ENCODE assay signal across 18 mouse cellular contexts in genomic region chr3:129880925-129881593, GRCm38 (mm10). TPM values are rescaled to one million over a fixed set of nuclear protein-coding genes. Genes with fewer than 3 reads are reported as not detected.
A peak's percentile ranks its signal among the peaks of the same experiment; 100 is the strongest.
DNase-seq lines count a peak whose midpoint lies in the region; ATAC-seq and TF ChIP-seq lines count a peak whose summit lies in the region.
"Had no signal": no experiment of that assay in that cellular context is flagged by ENCODE, and none has a peak within 500 bp of the region (broad histone marks: within the 10 kb centered on the region; RNA-seq: fewer than 3 reads in every experiment).

No protein-coding gene starts in this region.

- H3K4me1 ChIP-seq in heart, embryonic 11.5 days (ENCODE audit: control insufficient read depth, insufficient read depth, low read length) = peaks cover 10% of the 10 kb centered on the region
- H3K4me1 ChIP-seq in heart, embryonic 12.5 days (replicated peaks) = peaks cover 23% of the 10 kb centered on the region
- peaks cover 64% of the 10 kb centered on the region for H3K4me1 ChIP-seq in G1E (ENCODE audit: insufficient read depth, low read depth, low read length)
- H3K4me1 ChIP-seq in embryonic facial prominence, embryonic 10.5 days = peaks cover 21% of the 10 kb centered on the region
- 0 out of 2 replicates have a peak, but pooled peaks cover 3% of the 10 kb centered on the region for H3K4me1 ChIP-seq in forebrain, embryonic 14.5 days (ENCODE audit: control insufficient read depth, insufficient read depth, low read length)

- TF ChIP-seq CTCF in G1E (IDR thresholded peaks at IDR 0.05; ENCODE audit: low read depth, low read length) = no peak

- no peak overlapping the region for H3K9ac ChIP-seq in heart, embryonic 11.5 days (ENCODE audit: low read depth, low read length)
- H3K9ac ChIP-seq in heart, embryonic 12.5 days = no peak overlapping the region
- no peak overlapping the region for H3K9ac ChIP-seq in forebrain, embryonic 14.5 days (ENCODE audit: low read length)
- H3K9ac ChIP-seq: lung, embryonic 15.5 days had no signal

- peak; percentile 25 for DNase-seq in G1E (ENCODE audit: low spot score)
- peak; percentile 77 for DNase-seq in liver
- DNase-seq in spleen, postnatal 4 days (ENCODE audit: low spot score in 2 of 2) = peak; percentile 36 to 68
- no peak for DNase-seq in adrenal gland, postnatal 14 days
- no peak for DNase-seq in embryonic facial prominence, embryonic 10.5 days (ENCODE audit: low spot score)
- no peak for DNase-seq in forebrain, embryonic 14.5 days (ENCODE audit: low spot score)
- DNase-seq: gastrocnemius, postnatal 14 days; heart, postnatal 14 days; kidney, postnatal 4 days had no signal

- 0 out of 2 replicates have a peak overlapping the region, but pooled peaks have one; percentile 29 for H3K27ac ChIP-seq in heart, embryonic 11.5 days (ENCODE audit: low read depth, low read length)
- H3K27ac ChIP-seq in heart, embryonic 12.5 days (ENCODE audit: poor library complexity, severe bottlenecking) = no peak overlapping the region
- no peak overlapping the region for H3K27ac ChIP-seq in embryonic facial prominence, embryonic 10.5 days (replicated peaks)
- H3K27ac ChIP-seq in forebrain, embryonic 14.5 days (ENCODE audit: low read depth, low read length) = no peak overlapping the region
- H3K27ac ChIP-seq: left cerebral cortex, adult 2 months; lung, embryonic 15.5 days; stomach, postnatal 0 days had no signal

- no peaks in the 10 kb centered on the region for H3K9me3 ChIP-seq in heart, embryonic 11.5 days (replicated peaks; ENCODE audit: control insufficient read depth, low read length)
- H3K9me3 ChIP-seq in heart, embryonic 12.5 days (replicated peaks) = no peaks in the 10 kb centered on the region
- H3K9me3 ChIP-seq in G1E (replicated peaks) = no peaks in the 10 kb centered on the region
- H3K9me3 ChIP-seq in embryonic facial prominence, embryonic 10.5 days = no peaks in the 10 kb centered on the region
- H3K9me3 ChIP-seq in forebrain, embryonic 14.5 days (replicated peaks; ENCODE audit: control insufficient read depth, low read length) = no peaks in the 10 kb centered on the region
- H3K9me3 ChIP-seq: lung, embryonic 15.5 days had no signal

- no peak for ATAC-seq in heart, embryonic 11.5 days (replicated peaks; ENCODE audit: insufficient number of reproducible peaks, low FRiP score, low TSS enrichment)
- no peak for ATAC-seq in heart, embryonic 12.5 days (ENCODE audit: insufficient number of reproducible peaks, low FRiP score)
- peak; percentile 71 for ATAC-seq in G1E (ENCODE audit: extremely low read depth, insufficient number of reproducible peaks, low FRiP score, poor library complexity, severe bottlenecking)
- no peak for ATAC-seq in forebrain, embryonic 14.5 days
- ATAC-seq: intestine, embryonic 16.5 days; midbrain, embryonic 16.5 days had no signal

- no peaks in the 10 kb centered on the region for H3K27me3 ChIP-seq in heart, embryonic 11.5 days (ENCODE audit: control insufficient read depth, insufficient read depth, low read length)
- H3K27me3 ChIP-seq in heart, embryonic 12.5 days (replicated peaks) = 0 out of 2 replicates have a peak, but pooled peaks cover 6% of the 10 kb centered on the region
- H3K27me3 ChIP-seq in G1E (ENCODE audit: insufficient read depth, low read length) = no peaks in the 10 kb centered on the region
- H3K27me3 ChIP-seq in embryonic facial prominence, embryonic 10.5 days (replicated peaks; ENCODE audit: low read depth, poor library complexity, severe bottlenecking) = peaks cover 8% of the 10 kb centered on the region; the same call in 1 of the 2 replicates
- H3K27me3 ChIP-seq in forebrain, embryonic 14.5 days (replicated peaks; ENCODE audit: control insufficient read depth, insufficient read depth, low read length) = no peaks in the 10 kb centered on the region
- H3K27me3 ChIP-seq: lung, embryonic 15.5 days had no signal

- no peak overlapping the region for H3K4me2 ChIP-seq in heart, embryonic 11.5 days
- H3K4me2 ChIP-seq in heart, embryonic 12.5 days = no peak overlapping the region
- H3K4me2 ChIP-seq in forebrain, embryonic 14.5 days (ENCODE audit: low read length) = no peak overlapping the region
- H3K4me2 ChIP-seq: lung, embryonic 15.5 days had no signal

- WGBS in heart, embryonic 11.5 days (ENCODE audit: insufficient replicate concordance) = 52% methylated on average over 8 of the region's 8 CpGs
- 46% methylated on average over 8 of the region's 8 CpGs for WGBS in heart, embryonic 12.5 days
- WGBS in embryonic facial prominence, embryonic 10.5 days = 71% methylated on average over 8 of the region's 8 CpGs
- WGBS in forebrain, embryonic 14.5 days = 92% methylated on average over 8 of the region's 8 CpGs

- no peaks in the 10 kb centered on the region for H3K36me3 ChIP-seq in heart, embryonic 11.5 days (ENCODE audit: control insufficient read depth, insufficient read depth, low read length)
- no peaks in the 10 kb centered on the region for H3K36me3 ChIP-seq in heart, embryonic 12.5 days
- H3K36me3 ChIP-seq in G1E (replicated peaks) = peaks cover 40% of the 10 kb centered on the region
- no peaks in the 10 kb centered on the region for H3K36me3 ChIP-seq in embryonic facial prominence, embryonic 10.5 days (replicated peaks)
- H3K36me3 ChIP-seq in forebrain, embryonic 14.5 days (ENCODE audit: control insufficient read depth, insufficient read depth, low read length) = no peaks in the 10 kb centered on the region
- H3K36me3 ChIP-seq: lung, embryonic 15.5 days had no signal

- no peak overlapping the region for H3K4me3 ChIP-seq in heart, embryonic 11.5 days (ENCODE audit: low read depth, low read length)
- H3K4me3 ChIP-seq in heart, embryonic 12.5 days = no peak overlapping the region
- H3K4me3 ChIP-seq in G1E (ENCODE audit: low read depth, low read length) = peak overlapping the region; percentile 63
- no peak overlapping the region for H3K4me3 ChIP-seq in embryonic facial prominence, embryonic 10.5 days
- H3K4me3 ChIP-seq in forebrain, embryonic 14.5 days (ENCODE audit: low read depth, low read length) = no peak overlapping the region
- H3K4me3 ChIP-seq: left cerebral cortex, adult 2 months; lung, embryonic 15.5 days had no signal

RNA-seq across cellular contexts. Expression of gene Pla2g12a, which starts 2.7 kb away (rescaled TPM):
- 58.8 and 61.0 TPM in 2 replicates for polyA plus RNA-seq in heart, embryonic 11.5 days (2014; fragmentation: Nextera tagmentation; extraction: Ambion mirVana)
- 63.3 and 66.1 TPM in 2 replicates for polyA plus RNA-seq in heart, embryonic 12.5 days (2016; fragmentation: Nextera tagmentation; extraction: Ambion mirVana)
- total RNA-seq in G1E (2014; fragmentation: Nextera tagmentation) (40.8 and 45.9 TPM in 2 replicates), G1E (2017) (77.4 and 97.4 TPM in 2 replicates)
- 145 and 196 TPM in 2 replicates for polyA plus RNA-seq in G1E (2012)
- total RNA-seq in adrenal gland, postnatal 14 days (2021) = 56.0 and 62.7 TPM in 2 replicates
- polyA plus RNA-seq in embryonic facial prominence, embryonic 10.5 days (2016; fragmentation: Nextera tagmentation; extraction: Ambion mirVana) = 25.5 and 28.4 TPM in 2 replicates
- polyA plus RNA-seq in forebrain, embryonic 14.5 days (2014; fragmentation: Nextera tagmentation; extraction: Ambion mirVana) = 38.6 TPM in 2 replicates

RNA-seq across cellular contexts. Expression of gene Casp6, which starts 20.2 kb away (rescaled TPM):
- 86.7 and 91.9 TPM in 2 replicates for polyA plus RNA-seq in heart, embryonic 11.5 days (2014; fragmentation: Nextera tagmentation; extraction: Ambion mirVana)
- polyA plus RNA-seq in heart, embryonic 12.5 days (2016; fragmentation: Nextera tagmentation; extraction: Ambion mirVana) = 74.8 and 83.4 TPM in 2 replicates
- total RNA-seq in G1E (2014; fragmentation: Nextera tagmentation) (57.4 and 63.1 TPM in 2 replicates), G1E (2017) (37.3 TPM in 2 replicates)
- polyA plus RNA-seq in G1E (2012) = 23.2 and 27.5 TPM in 2 replicates
- 34.7 TPM in 2 replicates for total RNA-seq in adrenal gland, postnatal 14 days (2021)
- polyA plus RNA-seq in embryonic facial prominence, embryonic 10.5 days (2016; fragmentation: Nextera tagmentation; extraction: Ambion mirVana) = 96.0 and 106 TPM in 2 replicates
- 39.4 and 42.3 TPM in 2 replicates for polyA plus RNA-seq in forebrain, embryonic 14.5 days (2014; fragmentation: Nextera tagmentation; extraction: Ambion mirVana)

RNA-seq across cellular contexts. Expression of gene Cfi, which starts 45.4 kb away (rescaled TPM):
- polyA plus RNA-seq in heart, embryonic 11.5 days (2014; fragmentation: Nextera tagmentation; extraction: Ambion mirVana) = 1.3 and 2.8 TPM in 2 replicates
- 2.0 and 2.8 TPM in 2 replicates for polyA plus RNA-seq in heart, embryonic 12.5 days (2016; fragmentation: Nextera tagmentation; extraction: Ambion mirVana)
- total RNA-seq in G1E (2014; fragmentation: Nextera tagmentation) (not detected in 2 replicates), G1E (2017) (not detected in 2 replicates)
- polyA plus RNA-seq in G1E (2012) = not detected in 2 replicates
- total RNA-seq in adrenal gland, postnatal 14 days (2021) = 3.5 and 67.6 TPM in 2 replicates
- 0.39 and 0.59 TPM in 2 replicates for polyA plus RNA-seq in embryonic facial prominence, embryonic 10.5 days (2016; fragmentation: Nextera tagmentation; extraction: Ambion mirVana)
- polyA plus RNA-seq in forebrain, embryonic 14.5 days (2014; fragmentation: Nextera tagmentation; extraction: Ambion mirVana) = 0.14 and 0.22 TPM in 2 replicates
- total RNA-seq: gastrocnemius, postnatal 14 days; left cerebral cortex, adult 2 months had no signal
- polyA plus RNA-seq: C2C12 had no signal

RNA-seq across cellular contexts. Expression of gene Gar1, which starts 49.9 kb away (rescaled TPM):
- polyA plus RNA-seq in heart, embryonic 11.5 days (2014; fragmentation: Nextera tagmentation; extraction: Ambion mirVana) = 24.3 and 27.7 TPM in 2 replicates
- polyA plus RNA-seq in heart, embryonic 12.5 days (2016; fragmentation: Nextera tagmentation; extraction: Ambion mirVana) = 52.2 and 59.5 TPM in 2 replicates
- total RNA-seq in G1E (2014; fragmentation: Nextera tagmentation) (87.1 and 91.2 TPM in 2 replicates), G1E (2017) (34.3 and 42.5 TPM in 2 replicates)
- polyA plus RNA-seq in G1E (2012) = 141 and 148 TPM in 2 replicates
- 67.1 and 89.6 TPM in 2 replicates for total RNA-seq in adrenal gland, postnatal 14 days (2021)
- 109 TPM in 2 replicates for polyA plus RNA-seq in embryonic facial prominence, embryonic 10.5 days (2016; fragmentation: Nextera tagmentation; extraction: Ambion mirVana)
- 25.0 and 28.1 TPM in 2 replicates for polyA plus RNA-seq in forebrain, embryonic 14.5 days (2014; fragmentation: Nextera tagmentation; extraction: Ambion mirVana)

RNA-seq across cellular contexts. Expression of gene Rrh, which starts 58.7 kb away (rescaled TPM):
- polyA plus RNA-seq in heart, embryonic 11.5 days (2014; fragmentation: Nextera tagmentation; extraction: Ambion mirVana) = not detected in 2 replicates
- 0.05 and 0.06 TPM in 2 replicates for polyA plus RNA-seq in heart, embryonic 12.5 days (2016; fragmentation: Nextera tagmentation; extraction: Ambion mirVana)
- total RNA-seq in G1E (2014; fragmentation: Nextera tagmentation) = 0.53 and 0.83 TPM in 2 replicates
- 1.0 and 1.1 TPM in 2 replicates for total RNA-seq in G1E (2017)
- polyA plus RNA-seq in G1E (2012) = not detected in 2 replicates
- 0.19 TPM in 1 of 2 replicates, not detected in the other for total RNA-seq in adrenal gland, postnatal 14 days (2021)
- 0.27 and 0.43 TPM in 2 replicates for polyA plus RNA-seq in embryonic facial prominence, embryonic 10.5 days (2016; fragmentation: Nextera tagmentation; extraction: Ambion mirVana)
- 0.28 TPM in 1 of 2 replicates, not detected in the other for polyA plus RNA-seq in forebrain, embryonic 14.5 days (2014; fragmentation: Nextera tagmentation; extraction: Ambion mirVana)
- total RNA-seq: gastrocnemius, postnatal 14 days; heart, postnatal 14 days had no signal
- polyA plus RNA-seq: forebrain, embryonic 11.5 days had no signal

Comparison
In these comparisons a context has a peak if more than half of its experiments do, and no peak if none do; other contexts are left out.
1. DNase-seq: peak in G1E (single experiment), liver (single experiment) and spleen, postnatal 4 days (2 of 2); none in adrenal gland, postnatal 14 days (single experiment), embryonic facial prominence, embryonic 10.5 days (single experiment) and forebrain, embryonic 14.5 days (single experiment).